Mouse (Mus musculus) intestine, postnatal 0 days (tissue): ENCODE measurements around the gene Wdfy2. TPM values are rescaled to one million over a fixed set of nuclear protein-coding genes. Genes with fewer than 3 reads are reported as not detected.

Source experiments
- ATAC-seq: fragments of 200-750 bp; cut with Nextera tagmentation; 2 replicates; pipeline ENCODE4 v1.8.0; 2017; ENCODE audit warnings: mild to moderate bottlenecking, moderate TSS enrichment, moderate library complexity
- H3K27ac ChIP-seq: fragments of 300-500 bp; sonication (generic); 2 replicates; pipeline ENCODE4 v1.5.1; 2014; ENCODE audit warnings: mild to moderate bottlenecking, low read depth, low read length, moderate library complexity
- H3K27me3 ChIP-seq: fragments of 300-500 bp; sonication (generic); replicated peaks from 2 replicates; pipeline ENCODE4 v1.6.1; 2014; ENCODE audit warnings: low read length, mixed read lengths; ENCODE audit not compliant: control insufficient read depth, insufficient read depth
- H3K36me3 ChIP-seq: fragments of 300-500 bp; sonication (generic); 2 replicates; pipeline ENCODE4 v1.6.1; 2014; ENCODE audit warnings: mild to moderate bottlenecking, moderate library complexity; ENCODE audit not compliant: control insufficient read depth, insufficient read depth
- H3K4me1 ChIP-seq: fragments of 300-500 bp; sonication (generic); replicated peaks from 2 replicates; pipeline ENCODE4 v1.6.1; 2014; ENCODE audit warnings: antibody characterized with exemption, low read length, mixed read lengths; ENCODE audit not compliant: control insufficient read depth, insufficient read depth
- H3K4me2 ChIP-seq: fragments of 300-500 bp; sonication (generic); replicated peaks from 2 replicates; pipeline ENCODE4 v1.6.1; 2014; ENCODE audit warnings: low read depth, mild to moderate bottlenecking, moderate library complexity
- H3K4me3 ChIP-seq: fragments of 300-500 bp; sonication (generic); 2 replicates; pipeline ENCODE4 v1.5.1; 2014; ENCODE audit warnings: low read depth, low read length
- H3K9ac ChIP-seq: fragments of 300-500 bp; sonication (generic); 2 replicates; pipeline ENCODE4 v1.6.1; 2014; ENCODE audit warnings: mild to moderate bottlenecking, low read depth, low read length
- H3K9me3 ChIP-seq: fragments of 300-500 bp; sonication (generic); 2 replicates; pipeline ENCODE4 v1.6.1; 2016; ENCODE audit warnings: mixed run types; ENCODE audit not compliant: control insufficient read depth
- CTCF ChIP-seq: sonication (generic); IDR thresholded peaks from 2 replicates; pipeline ENCODE4 v1.5.1; 2016; ENCODE audit warnings: low read depth, mild to moderate bottlenecking, control low read depth, antibody characterized with exemption, moderate library complexity
- WGBS: fragments of 180-500 bp; shearing (Covaris S2); extraction: QIAGEN DNeasy Blood & Tissue Kit; methylation state at CpG from one replicate; pipeline ENCODE4 v1.1.7; 2014; 5-methylcytosine and 5-hydroxymethylcytosine counted together
- polyA plus RNA-seq: library from polyadenylated mRNA; unstranded; fragments of >200 nt; fragmentation: Nextera tagmentation; extraction: Ambion mirVana; gene quantifications from 2 replicates; pipeline ENCODE4 v1.2.1, GENCODE M21; 2015

Wdfy2 gene
- polyA plus RNA-seq, 1 experiment from 2014 or later: 1.4 TPM

DNA sequence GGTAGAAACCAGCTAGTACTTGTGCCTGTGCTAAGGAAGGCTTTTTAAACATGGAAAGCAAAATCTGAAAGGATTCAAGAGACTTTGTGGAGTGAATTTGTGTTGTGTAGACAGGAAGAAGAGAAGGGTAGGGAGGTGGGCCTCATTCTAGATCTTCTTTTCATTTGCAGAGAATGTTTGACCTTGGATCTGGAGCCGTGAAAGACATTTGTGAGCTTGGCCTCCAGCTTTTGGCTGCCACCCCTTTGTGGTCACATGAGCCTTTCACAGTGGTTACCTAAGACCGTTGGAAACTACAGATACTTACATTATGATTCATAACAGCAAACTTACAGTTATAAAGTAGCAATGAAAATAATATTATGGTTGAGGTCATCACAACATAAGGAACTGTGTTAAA, 34.5 kb downstream of the Wdfy2 start:
- 65% methylated on average over 2 of the region's 2 CpGs for WGBS
- no peak for ATAC-seq
- H3K27me3 ChIP-seq: no peaks in the 10 kb centered on the region

DNA sequence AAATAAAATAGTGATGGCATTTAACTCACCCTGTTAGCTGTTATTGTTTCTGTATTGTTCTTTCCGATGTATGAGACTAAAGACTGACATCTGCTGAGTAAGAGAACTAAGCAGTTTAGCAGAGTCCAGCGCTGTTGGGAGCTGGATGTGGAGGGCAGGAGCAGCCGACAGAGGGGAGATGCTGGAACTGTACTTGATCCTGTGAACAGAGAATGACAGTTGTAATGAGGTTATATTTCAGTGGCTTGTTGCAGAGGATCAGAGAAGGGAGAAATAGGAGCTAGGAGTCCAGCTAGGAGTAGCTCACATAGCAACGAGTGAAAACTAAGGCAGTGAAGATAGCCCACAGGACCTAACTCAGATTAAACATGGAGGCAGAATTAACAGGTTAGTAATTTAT, 36.3 kb downstream of the Wdfy2 start:
- Histone ChIP-seq H3K36me3 (no peaks in the 10 kb centered on the region), H3K4me1 (no peaks in the 10 kb centered on the region), H3K9ac (no peak overlapping the region), H3K27ac (no peak overlapping the region), H3K4me2 (no peak overlapping the region), H3K9me3 (no peaks in the 10 kb centered on the region), H3K27me3 (no peaks in the 10 kb centered on the region), H3K4me3 (no peak overlapping the region)
- no peak for ATAC-seq
- TF ChIP-seq CTCF: no peak
- WGBS: 80% methylated on average over 4 of the region's 4 CpGs

More for the DNA sequence above, 34.5 kb downstream of the Wdfy2 start:
- Histone ChIP-seq H3K27ac (no peak overlapping the region), H3K9me3 (no peaks in the 10 kb centered on the region), H3K4me1 (no peaks in the 10 kb centered on the region), H3K4me2 (no peak overlapping the region), H3K9ac (no peak overlapping the region), H3K36me3 (no peaks in the 10 kb centered on the region), H3K4me3 (no peak overlapping the region)
- TF ChIP-seq CTCF: no peak

DNA sequence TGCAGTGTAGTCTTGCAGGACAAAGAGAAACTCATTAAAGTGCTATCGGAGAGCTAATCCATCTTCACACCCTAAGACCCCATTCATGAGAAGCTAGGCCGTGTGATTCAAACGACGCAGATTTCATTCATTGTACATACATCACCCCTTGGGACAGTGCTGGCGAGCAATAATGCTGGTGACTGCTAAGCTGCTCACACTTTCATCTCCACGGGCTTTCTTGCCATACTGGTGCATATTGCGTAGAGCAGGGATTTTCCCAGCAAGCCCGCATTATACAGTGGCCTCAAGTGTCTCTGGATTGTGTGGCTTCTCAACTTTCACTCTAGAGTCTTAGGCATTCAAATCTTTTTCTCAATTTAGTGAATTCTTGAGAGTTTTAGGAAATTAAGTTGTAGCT, 36.9 kb downstream of the Wdfy2 start:
- WGBS: 86% methylated on average over 8 of the region's 8 CpGs
- no peak for ATAC-seq
- Histone ChIP-seq H3K4me1 (no peaks in the 10 kb centered on the region), H3K36me3 (no peaks in the 10 kb centered on the region), H3K9ac (no peak overlapping the region), H3K27ac (no peak overlapping the region), H3K9me3 (no peaks in the 10 kb centered on the region), H3K27me3 (no peaks in the 10 kb centered on the region), H3K4me3 (no peak overlapping the region), H3K4me2 (no peak overlapping the region)
- TF ChIP-seq CTCF: no peak

DNA sequence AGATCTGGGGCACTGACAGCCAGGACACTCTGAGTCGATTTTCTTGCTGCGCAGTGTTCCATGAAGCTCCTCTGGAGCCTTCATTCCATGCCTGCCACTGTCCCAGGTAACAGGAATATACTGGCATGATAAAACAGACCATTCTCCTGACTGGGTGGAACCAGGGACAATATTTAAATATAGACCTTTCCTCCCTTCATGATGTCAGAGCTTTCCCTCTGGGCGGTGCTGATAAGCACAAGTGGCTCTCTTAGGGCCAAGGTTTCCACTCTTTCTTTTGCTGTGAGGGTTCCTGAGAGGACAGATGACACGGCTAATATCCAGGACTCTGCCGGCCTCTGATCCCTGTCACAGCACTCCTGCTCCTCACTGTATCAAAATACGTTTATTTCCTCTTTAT, 40.6 kb downstream of the Wdfy2 start:
- H3K4me2 ChIP-seq: no peak overlapping the region
- WGBS: 56% methylated on average over 6 of the region's 6 CpGs
- no peaks in the 10 kb centered on the region for H3K9me3 ChIP-seq
- 0 out of 2 replicates have a peak, but pooled peaks cover 2% of the 10 kb centered on the region for H3K4me1 ChIP-seq
- no peak overlapping the region for H3K9ac ChIP-seq
- ATAC-seq: no peak
- H3K4me3 ChIP-seq: no peak overlapping the region
- no peak for TF ChIP-seq CTCF
- H3K27ac ChIP-seq: no peak overlapping the region
- no peaks in the 10 kb centered on the region for H3K36me3 ChIP-seq
- H3K27me3 ChIP-seq: no peaks in the 10 kb centered on the region

DNA sequence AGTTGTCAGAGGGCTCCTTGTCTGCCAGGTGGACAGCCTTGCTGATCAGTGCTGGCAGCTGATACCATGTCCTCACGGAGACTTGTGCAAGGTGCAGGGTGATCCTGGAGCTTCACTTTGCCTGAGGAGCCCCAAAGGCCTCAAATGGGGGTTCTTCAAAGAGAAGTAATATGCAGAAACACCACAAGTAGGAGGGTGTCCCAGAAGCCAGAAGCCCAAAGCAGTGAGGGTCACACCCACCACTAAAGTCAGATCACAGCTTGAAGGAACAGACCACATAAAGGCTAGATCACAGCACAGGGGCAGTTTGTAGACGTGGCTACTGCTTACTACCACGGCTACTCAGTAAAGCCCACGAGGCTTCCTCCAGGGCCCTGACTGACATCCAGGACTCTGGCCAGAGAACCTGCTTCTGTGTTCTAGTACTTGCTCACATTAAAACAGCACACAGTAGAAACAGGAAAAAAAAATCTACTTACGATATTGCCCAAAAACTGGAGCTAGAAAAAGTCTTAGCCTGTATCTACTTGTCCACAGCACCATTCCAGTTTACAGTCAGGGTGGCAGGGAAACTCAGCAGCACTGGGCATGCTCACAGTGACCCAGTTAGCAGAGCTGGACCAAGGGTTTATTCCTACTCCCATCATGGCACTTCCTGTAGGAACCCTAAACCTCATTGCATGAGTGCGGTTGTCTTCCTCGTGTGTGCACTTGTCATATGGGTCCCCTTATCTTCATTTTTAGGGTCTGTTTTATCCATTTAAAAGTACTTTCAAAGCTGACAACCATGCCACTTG, 41.4 kb downstream of the Wdfy2 start:
- Histone ChIP-seq H3K4me1 (0 out of 2 replicates have a peak, but pooled peaks cover 2% of the 10 kb centered on the region), H3K4me3 (no peak overlapping the region), H3K27ac (no peak overlapping the region), H3K9ac (no peak overlapping the region), H3K27me3 (no peaks in the 10 kb centered on the region), H3K36me3 (no peaks in the 10 kb centered on the region), H3K9me3 (no peaks in the 10 kb centered on the region), H3K4me2 (no peak overlapping the region)
- no peak for ATAC-seq
- WGBS: 66% methylated on average over 7 of the region's 7 CpGs
- no peak for TF ChIP-seq CTCF

DNA sequence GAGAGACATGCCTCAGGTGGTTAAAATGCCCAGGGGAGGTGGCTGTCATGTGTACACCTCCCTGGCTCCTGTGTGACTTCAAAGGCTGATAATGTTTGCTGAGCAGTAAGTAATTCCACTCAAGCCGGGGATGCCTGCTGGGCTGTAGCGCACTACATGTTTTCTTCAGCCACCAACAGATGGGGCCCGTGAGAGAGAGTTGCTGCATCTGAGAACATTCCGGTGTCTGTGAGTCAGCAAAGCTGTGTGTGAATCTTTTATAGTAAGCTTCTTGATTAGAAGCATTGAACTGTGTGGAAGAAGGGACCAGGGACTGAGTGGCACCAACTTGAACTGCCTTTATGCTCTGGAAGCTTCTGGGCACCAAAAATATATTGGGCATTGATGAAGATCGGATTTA, 42.0 kb downstream of the Wdfy2 start:
- no peak overlapping the region for H3K4me2 ChIP-seq
- no peaks in the 10 kb centered on the region for H3K9me3 ChIP-seq
- no peaks in the 10 kb centered on the region for H3K27me3 ChIP-seq
- H3K4me3 ChIP-seq: no peak overlapping the region
- H3K9ac ChIP-seq: no peak overlapping the region
- no peaks in the 10 kb centered on the region for H3K36me3 ChIP-seq
- 19% methylated on average over 5 of the region's 5 CpGs for WGBS
- no peak overlapping the region for H3K27ac ChIP-seq
- peak; percentile 38; the same call in 1 of the 2 replicates for ATAC-seq
- TF ChIP-seq CTCF: peak; percentile 80
- 0 out of 2 replicates have a peak, but pooled peaks cover 2% of the 10 kb centered on the region for H3K4me1 ChIP-seq
